Mouse (Mus musculus): ENCODE measurements around the gene Il21. TPM values are rescaled to one million over a fixed set of nuclear protein-coding genes. Genes with fewer than 3 reads are reported as not detected.

Gene Il21
- total RNA-seq, 2 experiments from 2014 or later, result 0.14 TPM; not detected in 1

DNA sequence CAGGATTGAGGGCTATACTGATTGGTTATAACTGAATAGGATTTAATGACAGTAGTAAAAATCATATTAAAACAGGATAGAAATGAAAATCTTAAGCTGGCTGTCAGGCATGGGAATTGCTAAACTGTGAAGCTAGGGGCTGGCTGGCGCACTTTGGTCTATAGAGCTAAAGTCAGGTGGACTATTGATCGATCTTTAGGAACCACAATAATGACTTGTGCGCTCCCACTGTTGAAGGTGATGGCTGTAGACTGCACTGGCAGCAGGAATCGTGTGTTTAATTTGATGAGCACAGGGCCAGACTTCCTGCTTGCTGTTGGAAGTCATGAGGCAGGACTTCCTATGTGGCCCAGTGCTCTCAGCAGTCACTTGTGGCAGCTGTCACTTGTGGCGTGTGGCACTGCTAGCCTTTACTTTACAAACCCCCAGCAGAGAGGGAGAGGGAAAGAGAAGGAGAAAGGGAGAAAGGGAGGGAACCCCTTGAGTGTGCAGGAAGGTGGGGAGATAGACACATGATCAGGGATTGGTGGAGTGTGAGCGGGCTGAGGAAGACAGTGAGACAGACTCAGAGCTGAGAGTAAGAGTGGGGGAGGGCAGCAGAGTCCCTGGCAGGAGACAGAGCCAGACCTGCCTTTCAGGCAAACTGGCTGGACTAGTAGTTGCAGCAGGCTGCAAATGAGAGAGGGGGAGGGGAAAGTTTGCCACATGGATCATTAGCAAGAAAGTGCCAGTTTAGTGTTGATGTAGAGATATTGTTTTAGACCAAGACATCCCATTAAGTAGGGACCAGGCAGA, 31.1 kb downstream of the Il21 start:
- DNase-seq (ENCODE audit: extremely low spot score in 1 of 2, low spot score in 1 of 2), result no peak

DNA sequence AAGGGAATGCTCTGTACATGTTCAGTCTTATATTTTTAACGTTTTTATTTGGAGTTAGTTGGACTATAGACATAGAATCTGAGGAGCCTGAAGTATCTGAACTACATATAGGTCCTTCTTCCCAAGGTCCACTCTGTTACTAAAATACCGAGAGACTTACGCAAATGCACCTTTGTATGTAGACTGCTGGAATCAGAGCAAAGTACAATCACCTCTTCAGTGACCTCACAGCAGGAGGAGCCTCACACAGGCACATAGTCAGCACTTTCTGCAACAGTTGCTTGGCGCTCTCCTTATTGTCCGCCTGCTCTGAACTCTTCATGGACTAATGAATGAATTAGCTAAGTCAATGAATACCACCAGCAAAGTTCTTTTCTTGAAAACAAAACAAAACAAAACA, 34.1 kb downstream of the Il21 start:
- DNase-seq (ENCODE audit: extremely low spot score in 1 of 2, low spot score in 1 of 2), result no peak

DNA sequence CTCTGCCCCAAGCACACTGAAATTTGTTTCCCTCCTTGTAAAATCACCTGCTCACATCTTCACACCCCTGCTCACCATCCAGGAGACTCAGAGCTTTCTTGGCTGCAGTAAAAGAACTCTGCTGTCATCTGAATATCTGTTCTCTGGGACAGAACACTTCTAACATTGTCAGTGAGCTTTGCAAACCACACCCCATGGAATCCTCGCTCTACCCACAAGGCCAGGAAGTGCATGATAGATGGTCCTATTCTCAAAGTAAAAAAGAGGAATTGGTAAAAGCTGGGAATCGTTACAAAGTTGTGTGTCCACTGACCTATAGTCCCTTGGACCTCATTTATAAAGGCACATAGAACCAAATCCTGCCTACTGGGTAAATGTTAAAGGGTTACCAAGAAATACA, 40.5 kb downstream of the Il21 start:
- no peak for DNase-seq (ENCODE audit: extremely low spot score in 1 of 2, low spot score in 1 of 2)

DNA sequence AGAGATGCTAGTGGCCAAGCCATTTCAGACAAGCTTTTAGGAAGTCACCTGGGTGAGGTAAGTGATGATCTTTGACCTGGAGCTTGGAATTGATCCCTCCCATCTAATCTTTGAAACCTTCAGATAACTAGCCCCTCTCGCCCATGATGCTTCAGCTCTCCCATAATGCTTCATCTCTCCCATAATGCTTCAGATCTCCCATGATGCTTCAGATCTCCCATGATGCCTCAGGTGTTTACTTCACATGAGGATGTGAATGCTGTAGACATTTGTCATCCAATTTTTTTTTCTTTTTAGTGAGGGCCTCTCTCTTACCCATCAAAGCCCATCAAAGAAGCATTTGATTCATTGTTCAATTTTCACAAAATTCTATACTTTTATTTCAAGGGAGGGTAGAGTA, 46.9 kb downstream of the Il21 start:
- no peak for DNase-seq (ENCODE audit: extremely low spot score in 1 of 2, low spot score in 1 of 2)

DNA sequence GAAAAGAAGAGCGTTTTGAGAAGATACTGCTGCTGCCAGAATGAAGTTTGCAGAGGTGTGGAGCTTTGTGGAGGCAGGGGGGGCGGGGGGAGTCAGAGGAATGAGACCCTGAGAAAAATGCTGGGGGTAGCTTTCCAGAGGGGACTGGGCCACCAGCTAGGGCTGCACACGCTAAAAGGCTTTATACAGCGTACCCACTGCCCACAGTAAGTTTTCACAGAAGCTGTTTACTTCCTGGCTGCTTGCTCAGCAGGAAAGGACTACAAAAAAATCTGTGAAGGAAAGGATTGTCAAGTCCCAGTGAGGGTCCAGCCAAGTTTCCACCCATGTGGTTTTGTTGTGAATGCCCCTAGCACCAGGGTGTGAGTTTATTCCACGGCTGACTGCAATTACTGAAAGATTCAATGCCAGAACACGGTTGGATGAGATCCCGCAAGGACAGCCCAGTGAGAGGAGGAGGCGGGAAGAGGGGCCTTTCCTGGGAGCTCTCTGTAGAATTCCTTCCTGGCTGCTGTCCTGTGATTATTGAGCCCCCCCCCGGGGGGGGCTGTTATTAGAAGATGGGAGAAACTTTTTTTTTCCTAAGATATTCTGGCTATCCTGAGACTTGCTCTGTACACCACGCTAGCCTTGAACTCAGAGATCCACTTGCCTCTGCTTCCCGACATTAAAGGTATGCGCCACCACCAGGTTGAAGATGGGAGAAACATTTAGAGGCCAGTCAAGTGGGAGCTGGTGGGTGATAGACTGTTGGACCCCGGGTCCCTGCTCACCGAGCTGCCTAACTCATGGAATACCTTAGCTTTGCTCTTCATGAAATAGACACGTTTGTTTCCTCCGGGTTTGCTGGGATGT, 49.8 kb downstream of the Il21 start:
- no peak for DNase-seq (ENCODE audit: extremely low spot score in 1 of 2, low spot score in 1 of 2)

DNA sequence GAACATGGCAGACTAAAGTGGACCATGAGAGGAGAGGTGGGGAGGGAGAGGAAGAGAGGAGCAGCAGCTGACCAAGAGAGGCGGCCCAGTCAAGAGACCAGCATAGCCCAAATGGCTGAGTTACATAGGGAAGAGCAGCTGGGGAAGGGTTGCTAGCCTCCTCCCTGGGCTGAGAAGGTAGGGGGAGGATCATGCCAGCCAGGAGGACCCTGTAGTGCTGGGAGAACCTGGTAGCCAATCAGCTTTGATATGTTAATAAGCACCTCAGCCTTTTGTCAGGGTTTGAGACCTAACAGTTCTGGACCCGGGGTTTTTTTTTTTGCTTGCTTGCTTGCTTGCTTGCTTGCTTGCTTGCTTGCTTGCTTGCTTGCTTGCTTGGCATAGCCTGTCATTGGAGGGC, 51.4 kb downstream of the Il21 start:
- no peak for DNase-seq (ENCODE audit: extremely low spot score in 1 of 2, low spot score in 1 of 2)

DNA sequence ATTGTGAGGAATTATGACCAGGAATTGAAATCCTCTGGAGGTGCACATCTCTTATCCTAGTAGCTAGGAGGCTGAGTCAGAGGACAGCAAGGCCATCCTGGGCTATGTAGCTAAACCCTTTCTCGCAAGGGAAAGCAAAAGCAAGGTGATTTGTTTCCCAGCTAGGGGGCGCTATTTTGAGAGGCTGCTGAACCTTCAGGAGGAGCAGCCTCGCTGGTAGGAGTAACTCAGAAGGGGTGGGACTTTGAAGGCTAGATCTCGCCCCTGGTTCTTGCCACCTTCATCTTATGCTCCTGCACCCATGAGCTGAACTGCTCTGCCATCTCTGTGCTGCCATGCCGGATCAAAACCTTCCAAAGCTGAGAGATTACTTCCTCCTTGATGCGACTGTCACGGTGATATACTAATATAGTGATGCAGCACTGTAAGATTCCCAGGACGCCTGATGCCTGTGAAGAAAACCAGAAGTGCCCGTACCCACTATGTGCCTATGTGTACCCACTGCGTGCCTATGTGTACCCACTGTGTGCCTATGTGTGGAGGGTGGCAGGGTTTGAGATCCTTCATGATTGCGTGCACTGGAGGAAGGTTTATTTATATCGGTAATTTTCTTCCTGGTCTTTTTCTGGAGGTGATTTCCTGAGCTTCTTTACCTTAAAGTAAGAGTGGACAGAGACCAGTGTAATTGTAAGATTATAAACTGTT, 52.2 kb downstream of the Il21 start:
- DNase-seq (ENCODE audit: extremely low spot score in 1 of 2, low spot score in 1 of 2), result no peak

DNA sequence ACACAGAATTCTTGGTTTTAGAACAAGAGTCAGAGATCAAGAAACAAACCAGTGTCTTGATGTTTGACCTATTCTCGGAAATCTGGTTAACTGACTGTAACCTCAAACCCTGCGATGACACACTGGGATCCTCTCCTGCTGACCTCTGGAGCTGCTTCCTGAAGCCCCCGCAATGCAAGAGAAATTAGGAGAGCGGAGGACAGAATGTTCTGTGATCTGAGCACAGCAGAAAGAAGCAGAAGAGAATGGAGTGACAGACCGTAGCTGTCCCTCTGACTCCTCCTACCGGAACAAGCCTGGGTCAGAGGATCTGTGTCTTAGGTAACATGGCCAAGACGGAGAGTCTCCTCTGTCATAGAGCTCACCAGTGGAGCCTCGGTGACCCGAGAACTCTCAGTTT, 53.0 kb downstream of the Il21 start:
- no peak for DNase-seq (ENCODE audit: extremely low spot score in 1 of 2, low spot score in 1 of 2)

DNA sequence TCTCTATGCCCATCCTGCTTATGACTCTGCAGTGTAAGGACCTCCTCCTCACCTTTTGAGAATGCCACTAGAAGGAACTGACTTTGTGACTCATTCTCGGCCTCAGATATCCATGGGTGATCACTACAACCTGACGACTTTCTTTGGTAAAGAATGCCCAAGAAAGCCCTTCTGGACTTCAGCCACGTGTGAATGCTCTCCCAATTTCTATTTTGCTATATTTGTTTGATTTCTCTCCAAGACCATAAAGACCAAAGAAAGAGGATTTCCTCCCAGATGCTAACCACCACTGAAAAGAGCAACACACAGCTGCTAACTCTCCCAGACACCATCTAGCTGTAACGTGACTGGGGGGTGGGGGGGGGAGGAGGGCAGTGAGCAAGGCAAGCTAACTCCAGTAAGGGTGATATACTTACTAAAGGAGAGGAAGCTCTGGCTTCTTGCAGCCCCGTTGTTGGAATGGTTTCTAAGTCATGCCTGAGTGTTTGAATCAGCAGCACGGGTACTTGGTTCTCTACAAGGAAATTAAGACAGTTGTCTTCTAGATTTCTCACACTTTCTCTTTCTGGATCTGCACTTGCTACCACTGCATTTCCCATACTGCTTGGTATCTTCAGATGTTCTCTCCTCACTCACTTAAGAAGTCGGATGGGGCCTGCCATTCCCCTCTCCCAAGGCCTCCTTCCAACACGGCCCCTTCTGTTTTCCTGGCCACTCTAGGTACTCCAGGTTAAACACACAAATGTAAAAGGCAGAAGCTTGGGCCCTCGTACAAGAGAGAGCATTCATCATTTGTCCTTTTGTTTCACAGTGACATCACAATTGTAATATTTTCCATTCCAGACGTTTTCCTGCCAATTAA, 57.5 kb downstream of the Il21 start:
- no peak for DNase-seq (ENCODE audit: extremely low spot score in 1 of 2, low spot score in 1 of 2)

DNA sequence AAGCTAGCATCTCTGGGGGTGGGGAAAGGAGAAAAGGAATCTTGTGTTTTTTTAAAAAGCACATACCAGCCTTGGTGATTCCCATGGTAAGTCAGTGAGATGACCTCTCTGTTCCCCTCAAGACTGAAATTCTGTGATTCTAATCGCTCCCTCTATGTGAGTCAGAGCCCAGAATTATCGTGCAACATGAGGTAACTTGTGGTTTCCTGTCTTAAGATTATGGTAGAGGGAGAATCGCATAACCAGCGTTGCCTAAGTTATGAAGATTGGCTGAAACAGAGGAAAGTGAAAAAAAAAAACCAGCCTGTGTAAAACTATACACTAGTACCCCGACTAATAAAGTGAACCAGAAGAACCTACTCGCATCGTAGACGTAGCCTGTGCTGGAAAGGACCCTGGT, 59.2 kb downstream of the Il21 start:
- no peak for DNase-seq (ENCODE audit: extremely low spot score in 1 of 2, low spot score in 1 of 2)

Small RNA genes within 50 kb of the gene (microRNA-seq; reads per million reads assigned to microRNA genes)
- gene Gm24169, result 0 reads per million in 2 experiments

Other genes starting within 250 kb of the Il21 start
- not detected for gene Adad1, start 169.1 kb downstream of the Il21 start, total RNA-seq (2021)
- not detected for gene Il2, start 106.7 kb downstream of the Il21 start, total RNA-seq (2021)
- 1 to 10 TPM; 4.5 to 6.4 TPM for gene Bbs12, start 79.9 kb upstream of the Il21 start, total RNA-seq (2021)
- 10 to 100 TPM in 1 of 2 experiments, 1 to 10 TPM in 1; 9.4 to 11.2 TPM for gene Cetn4, start 80.1 kb upstream of the Il21 start, total RNA-seq (2021)
- 1 to 10 TPM; 5.4 to 7.6 TPM for gene Fgf2, start 115.7 kb upstream of the Il21 start, total RNA-seq (2021)
- 10 to 100 TPM; 17.9 to 26.7 TPM for gene Spata5, start 187.3 kb upstream of the Il21 start, total RNA-seq (2021)
- 1 to 10 TPM; 5.5 to 6.2 TPM for gene Nudt6, start 187.6 kb upstream of the Il21 start, total RNA-seq (2021)